Mouse (Mus musculus): ENCODE measurements around the gene Ccdc114. TPM values are rescaled to one million over a fixed set of nuclear protein-coding genes. Genes with fewer than 3 reads are reported as not detected.
"Not testable (repeated sequence)": the region's sequence is repeated elsewhere in the genome, so short reads cannot be mapped to it uniquely, and the experiment has no call there.

The Ccdc114 gene
- total RNA-seq, 2 experiments from 2014 or later, result 3.0 TPM; not detected in 1

DNA sequence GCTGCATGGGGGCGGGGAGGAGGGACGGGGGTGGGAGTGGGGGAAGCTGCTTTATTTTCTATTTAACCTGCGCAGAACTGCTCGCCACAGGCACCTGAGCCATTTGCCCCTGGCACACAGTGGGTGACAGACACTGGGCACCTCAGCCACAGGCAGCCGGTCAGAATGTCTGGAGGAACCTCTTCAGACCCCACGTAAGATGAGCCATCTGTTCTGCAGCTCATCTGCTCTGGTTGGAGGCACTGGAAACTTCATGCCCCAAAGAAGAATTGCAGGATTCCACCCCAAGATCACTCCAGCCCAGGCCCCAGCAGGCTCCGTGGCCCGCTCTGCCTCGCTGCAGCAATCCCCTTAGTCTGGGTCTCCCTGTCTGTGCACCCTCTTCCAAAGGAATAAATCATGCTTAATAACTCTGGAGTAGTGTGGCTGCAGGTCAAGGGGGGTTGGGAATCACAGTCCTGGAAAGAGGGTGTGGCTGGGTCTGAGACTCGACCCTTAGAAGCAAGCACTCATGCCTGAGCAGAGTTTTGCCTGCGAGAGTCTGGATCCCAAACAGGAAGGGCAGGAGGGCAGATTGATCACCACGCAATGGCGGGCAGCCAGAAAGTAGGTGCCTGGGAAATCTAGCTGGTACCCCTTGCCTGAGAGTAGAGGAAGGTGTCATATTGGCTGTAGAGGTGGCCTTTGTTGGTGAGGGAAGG, 6.7 kb upstream of the Ccdc114 start:
- ATAC-seq (replicated peaks; ENCODE audit: poor library complexity, severe bottlenecking), result no peak

DNA sequence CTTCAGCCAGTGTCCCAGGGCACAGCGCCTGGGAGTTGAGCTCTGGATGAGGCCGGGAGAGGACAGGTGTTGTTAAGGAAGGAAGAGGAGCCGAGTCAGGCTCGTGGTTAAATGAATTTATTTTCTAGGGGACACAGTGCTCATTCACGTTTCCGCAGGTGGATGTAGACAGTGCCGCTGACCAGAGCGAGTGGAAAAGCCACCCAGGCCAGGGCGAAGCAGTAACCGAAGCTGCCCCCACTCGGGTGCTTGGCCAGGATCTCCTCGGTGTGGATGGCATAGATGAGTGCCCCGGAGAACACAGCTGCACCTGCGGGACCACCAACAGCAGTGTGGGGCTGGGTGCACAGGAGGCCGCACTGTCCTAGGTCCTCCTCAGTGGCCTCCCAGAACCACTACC, 5.9 kb upstream of the Ccdc114 start:
- no peak for ATAC-seq (replicated peaks; ENCODE audit: poor library complexity, severe bottlenecking)

DNA sequence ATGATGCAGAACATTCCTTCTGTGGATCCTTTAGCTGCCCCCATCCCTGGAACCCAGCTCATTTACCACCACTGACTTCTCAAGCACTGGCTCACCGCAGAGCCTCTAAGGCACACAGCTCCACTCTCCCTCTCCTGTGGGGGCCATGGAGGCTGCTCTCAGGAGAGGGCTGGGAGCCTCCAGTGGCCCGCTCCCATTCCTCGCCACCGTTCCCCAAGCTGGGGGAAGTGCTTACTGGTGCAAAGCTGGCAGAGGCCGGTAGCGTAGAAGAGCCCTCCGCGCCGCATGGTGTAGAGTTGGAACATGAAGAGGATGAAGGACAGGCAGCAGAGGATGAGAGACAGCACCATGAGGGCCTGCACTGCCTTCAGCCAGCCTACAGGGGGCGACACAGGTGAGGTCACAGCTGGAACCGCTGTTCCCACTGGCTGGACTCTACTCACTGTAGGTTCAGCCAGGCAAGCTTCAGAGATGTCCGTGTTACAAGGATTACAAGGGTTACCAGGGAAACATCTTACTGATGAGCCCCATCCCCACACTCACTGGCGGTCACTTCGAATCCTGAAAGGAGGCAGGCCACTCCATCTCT, 4.7 kb upstream of the Ccdc114 start:
- no peak for ATAC-seq (replicated peaks; ENCODE audit: poor library complexity, severe bottlenecking)

DNA sequence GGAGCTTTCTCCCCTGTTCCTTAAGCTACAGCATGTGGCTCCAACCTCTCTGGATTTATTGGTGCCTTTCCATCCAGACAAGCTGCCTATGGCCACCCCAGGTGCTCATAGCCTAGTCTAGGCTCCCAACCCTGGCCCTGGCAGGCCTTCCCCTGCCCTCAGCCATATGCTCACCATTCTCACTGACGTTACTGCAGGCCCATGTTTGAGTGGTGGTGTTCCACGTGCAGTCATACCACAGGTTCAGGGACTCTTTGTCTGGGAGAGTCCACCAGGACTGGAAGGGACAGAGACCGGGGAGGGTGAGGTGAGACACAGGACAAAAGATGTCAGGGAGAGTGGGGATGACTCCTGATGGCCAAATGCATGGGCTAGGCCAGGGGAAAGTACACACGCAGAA, 4.1 kb upstream of the Ccdc114 start:
- ATAC-seq (replicated peaks; ENCODE audit: poor library complexity, severe bottlenecking), result no peak

DNA sequence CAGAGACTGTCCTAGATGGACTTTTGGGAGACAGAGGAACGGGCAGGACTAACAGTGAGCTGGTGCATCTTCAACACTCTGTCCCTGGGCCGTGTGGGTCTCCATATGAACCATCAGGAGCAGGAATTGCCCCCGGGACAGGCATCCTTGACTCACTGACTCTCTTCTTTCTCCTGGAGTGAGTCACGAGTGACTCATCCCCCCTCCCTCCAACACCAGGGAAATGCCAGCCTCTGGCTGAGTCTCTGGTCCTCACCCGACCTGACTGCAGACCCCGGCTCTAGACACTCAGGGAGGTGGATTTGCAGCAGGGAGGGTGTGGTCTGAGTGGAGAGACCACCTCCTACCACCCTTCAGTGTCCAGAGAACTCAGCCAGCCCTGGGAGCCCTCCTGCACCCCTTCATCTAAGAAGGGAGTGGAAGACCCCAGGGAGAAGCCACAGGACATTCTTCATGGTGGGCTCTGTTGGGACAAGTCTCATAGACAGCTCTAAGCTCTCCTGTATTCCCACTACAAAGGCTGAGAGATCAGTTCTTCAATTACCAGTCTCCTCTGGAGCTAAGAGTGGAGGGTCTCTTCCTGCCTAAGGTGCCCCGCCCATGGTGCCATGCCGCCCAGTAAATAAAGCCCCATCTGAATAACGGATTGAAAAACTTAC, 3.2 kb upstream of the Ccdc114 start:
- ATAC-seq (replicated peaks; ENCODE audit: poor library complexity, severe bottlenecking), result no peak

DNA sequence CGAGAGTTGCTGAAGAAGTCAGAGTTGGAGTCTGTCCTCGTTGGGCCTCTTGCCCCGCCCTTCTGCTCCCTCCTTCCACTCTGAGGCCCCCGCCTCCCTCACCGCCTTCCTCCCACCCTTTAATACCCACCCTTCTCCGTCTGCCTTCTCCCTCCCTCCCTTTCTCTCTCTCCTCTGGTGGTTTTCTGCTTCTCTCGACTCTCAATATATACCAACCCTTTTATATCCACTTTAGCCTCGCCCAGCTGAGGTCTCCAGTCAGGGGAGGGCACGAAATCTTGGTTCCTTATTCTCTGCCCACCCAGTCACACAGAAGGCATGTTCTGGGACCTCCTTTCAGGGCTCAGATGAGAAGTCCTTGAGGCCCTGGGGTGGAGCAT, 2.6 kb upstream of the Ccdc114 start, which contains the start of gene Emp3:
Gene Emp3, minus strand, starts transcription at position 163 of the 380 bp plus-strand sequence.
- ATAC-seq (replicated peaks; ENCODE audit: poor library complexity, severe bottlenecking), result peak; percentile 26

DNA sequence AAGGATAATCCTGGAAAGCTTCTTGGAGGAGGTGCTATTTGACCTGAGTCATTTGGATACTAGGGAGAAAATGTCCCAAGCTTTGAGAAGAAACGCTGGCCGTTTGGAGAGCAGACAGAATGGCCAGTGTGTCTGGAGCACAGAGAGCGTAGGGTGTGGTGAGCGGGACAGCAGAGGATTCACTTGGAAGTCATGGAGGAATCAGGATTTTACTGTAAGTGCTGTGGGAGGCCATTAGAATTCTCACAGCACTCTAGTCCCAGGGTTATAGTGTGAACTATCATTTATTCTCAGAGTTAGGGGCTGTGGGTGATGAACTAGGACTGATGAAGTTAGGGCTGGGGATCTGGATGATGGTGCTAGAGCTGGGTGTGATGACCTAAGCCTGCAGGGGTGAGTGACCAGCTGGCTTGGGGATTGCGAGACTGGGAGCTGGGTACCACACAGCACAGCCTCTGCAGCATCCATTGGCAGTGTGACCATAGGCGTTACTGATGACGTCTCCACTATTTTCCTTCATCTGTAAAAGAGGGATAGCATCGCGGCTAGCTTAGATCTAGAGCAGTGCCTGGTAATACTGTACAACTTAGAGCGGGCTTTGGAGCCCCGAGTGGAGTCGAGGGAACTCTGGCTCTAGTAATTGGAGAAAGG, 1.8 kb upstream of the Ccdc114 start:
- ATAC-seq (replicated peaks; ENCODE audit: poor library complexity, severe bottlenecking), result no peak

DNA sequence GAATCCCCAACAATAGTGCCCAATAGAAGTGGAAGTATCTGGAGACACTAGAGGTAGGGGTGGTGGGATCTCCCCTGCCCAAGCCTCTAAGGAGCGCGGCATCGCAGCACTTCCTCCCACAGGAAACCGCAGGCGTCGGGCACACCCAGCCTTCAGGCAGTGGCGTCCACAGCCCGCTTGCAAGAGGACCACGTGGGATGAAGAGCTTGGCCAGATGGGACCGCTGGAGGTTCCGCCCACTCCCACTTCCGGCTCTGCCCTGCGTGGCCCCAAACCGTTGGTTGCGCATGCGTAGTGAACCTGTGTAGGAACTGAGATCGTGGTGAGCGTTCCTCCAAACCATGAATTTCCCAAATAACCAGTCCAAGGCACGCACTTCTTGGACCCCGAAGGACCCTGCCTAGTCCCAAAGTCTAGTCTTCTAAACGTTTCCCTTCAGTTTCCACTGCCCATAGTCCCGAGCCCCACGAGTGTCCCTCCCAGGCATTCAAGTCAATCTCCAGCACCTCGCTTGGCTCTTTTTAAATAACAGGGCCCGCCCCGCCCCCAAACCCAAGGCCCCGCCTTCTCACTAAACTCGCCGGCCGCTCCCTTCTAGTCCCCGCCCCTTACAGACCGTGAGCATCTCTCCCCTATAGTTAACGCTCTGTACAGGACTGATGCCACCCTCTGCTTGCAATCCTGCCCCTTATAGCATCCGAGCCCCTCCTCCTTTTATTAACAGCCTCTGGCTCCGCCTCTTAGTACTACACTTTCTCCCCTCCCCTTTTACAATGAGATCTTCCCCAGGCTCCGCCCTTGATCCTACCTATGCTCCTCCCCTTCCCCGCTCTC, 727 bp upstream of the Ccdc114 start:
- ATAC-seq (replicated peaks; ENCODE audit: poor library complexity, severe bottlenecking), result peak; percentile 57

DNA sequence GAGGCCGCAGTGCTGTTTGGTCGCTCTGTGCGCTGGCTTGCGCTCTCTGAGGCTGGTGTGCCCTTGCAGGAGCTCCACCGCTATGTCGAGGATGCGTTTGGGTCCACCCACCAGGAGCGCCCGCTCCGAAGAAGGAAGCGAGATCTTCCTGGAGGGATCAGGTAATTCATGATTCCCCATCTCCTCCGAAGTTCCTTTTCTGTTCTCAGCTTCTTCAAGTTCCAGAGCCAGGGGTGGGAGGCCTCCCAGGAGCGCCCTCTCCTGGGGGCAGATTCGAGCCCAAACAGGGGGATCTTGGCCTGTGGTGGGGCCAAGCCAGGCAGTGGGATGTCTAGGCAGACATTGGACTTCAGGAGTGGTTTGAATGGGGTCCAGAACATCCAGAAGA, 551 bp downstream of the Ccdc114 start:
- 0 out of 2 replicates have a peak, but pooled peaks have one; percentile 8 for ATAC-seq (replicated peaks; ENCODE audit: poor library complexity, severe bottlenecking)

DNA sequence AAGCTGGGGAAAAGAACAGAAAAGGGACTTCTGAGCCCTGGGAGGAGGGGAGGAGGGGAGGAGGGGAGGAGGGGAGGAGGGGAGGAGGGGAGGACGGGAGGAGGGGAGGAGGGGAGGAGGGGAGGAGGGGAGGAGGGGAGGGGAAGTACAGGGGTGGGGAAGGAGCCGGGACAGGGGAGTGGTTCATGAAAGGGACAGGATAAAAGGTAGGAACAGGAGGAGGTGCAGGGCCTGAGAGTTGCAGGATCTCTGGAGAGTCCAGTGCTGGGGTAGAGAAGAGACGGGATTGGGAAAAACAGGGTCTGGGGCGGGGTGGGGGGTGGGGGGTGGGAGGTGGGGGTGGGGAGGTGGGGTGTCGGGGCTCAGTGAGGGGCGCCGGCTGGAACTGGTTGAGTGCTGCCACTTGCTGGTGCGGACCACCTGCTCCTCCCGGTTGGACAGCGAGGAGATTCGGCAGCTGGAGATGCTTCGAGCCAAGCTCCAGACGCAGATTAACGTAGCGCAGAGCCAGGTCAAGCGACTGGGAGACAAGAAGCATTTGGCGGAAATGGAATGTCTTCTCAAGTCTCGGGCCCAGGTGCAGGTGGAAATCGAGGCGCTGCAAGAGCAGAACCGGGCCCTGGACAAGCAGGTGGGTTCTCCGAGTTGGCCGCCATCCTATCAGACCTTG, 4.9 kb downstream of the Ccdc114 start:
- no peak for ATAC-seq (replicated peaks; ENCODE audit: poor library complexity, severe bottlenecking)

DNA sequence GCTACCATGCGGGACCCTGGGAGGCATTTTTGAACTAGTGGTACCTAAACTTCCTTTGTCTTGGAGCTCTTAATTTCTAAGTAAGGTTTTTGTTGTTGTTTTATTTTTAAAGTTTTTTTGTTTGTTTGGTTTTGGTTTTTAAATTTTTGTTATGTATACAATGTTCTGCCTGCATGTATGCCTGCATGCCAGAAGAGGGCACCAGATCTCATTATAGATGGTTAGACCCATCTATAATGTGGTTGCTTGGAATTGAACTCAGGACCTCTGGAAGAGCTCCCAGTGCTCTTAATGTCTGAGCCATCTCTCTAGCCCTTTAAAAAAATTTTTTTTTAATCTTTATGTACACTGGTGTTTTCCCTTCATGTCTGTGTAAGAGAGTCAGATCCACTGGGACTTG, 5.8 kb downstream of the Ccdc114 start:
- no peak for ATAC-seq (replicated peaks; ENCODE audit: poor library complexity, severe bottlenecking)

DNA sequence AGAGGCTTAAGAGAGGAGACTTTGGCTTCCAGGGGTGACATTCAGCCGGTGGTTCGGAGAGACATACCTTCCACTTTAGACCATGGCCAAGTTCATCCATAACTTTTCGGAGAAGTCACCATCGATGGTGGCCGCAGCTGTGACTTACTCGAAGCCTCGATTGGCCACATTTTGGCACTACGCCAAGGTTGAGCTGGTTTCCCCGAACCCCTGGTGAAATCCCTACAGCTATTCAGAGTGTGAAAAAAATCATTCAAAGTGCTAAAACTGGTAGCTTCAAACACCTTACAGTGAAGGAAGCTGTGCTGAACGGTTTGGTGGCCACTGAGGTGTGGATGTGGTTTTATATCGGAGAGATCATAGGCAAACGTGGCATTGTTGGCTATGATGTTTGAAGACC, 9.9 kb downstream of the Ccdc114 start:
- ATAC-seq (replicated peaks; ENCODE audit: poor library complexity, severe bottlenecking), result not testable (repeated sequence)

DNA sequence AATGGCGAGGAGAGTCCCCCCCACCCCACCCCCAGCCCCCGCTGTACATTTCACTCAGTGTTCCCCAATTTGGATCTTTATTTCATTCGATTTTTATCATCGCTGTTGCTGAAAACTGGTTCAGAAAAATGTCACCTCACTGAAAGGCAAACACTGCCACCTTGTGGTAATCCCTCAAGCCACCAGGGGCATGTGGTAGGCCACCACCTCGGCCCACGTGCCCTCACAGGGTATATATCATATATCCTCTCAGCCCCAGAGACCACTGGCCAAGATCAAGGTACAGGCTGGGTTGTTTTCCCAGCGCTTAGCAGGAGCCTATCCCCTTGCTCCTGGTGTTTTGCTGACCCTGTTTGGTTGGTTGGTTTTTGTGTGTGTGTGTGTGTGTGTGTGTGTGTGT, 11.2 kb downstream of the Ccdc114 start:
- peak; percentile 79 for ATAC-seq (replicated peaks; ENCODE audit: poor library complexity, severe bottlenecking)

DNA sequence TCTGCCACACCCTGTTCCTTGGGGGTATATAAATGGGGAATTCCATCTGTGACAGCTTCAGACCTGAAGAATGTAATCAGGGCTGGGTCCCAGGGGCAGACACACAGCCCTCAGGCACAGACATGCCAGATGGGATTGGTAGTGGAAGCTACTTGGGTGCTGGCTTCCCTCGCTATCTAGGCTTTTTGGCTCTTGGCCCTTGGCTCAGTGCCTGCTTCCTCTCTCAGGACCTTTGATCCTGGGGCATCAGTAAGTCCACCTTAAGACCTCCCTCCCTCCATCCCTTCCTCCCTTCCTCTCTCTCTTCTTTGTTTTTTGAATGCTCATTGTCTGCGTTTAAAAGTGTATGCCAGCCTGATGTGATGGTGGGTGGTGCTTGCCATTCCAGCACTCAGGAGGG, 16.0 kb downstream of the Ccdc114 start:
- no peak for ATAC-seq (replicated peaks; ENCODE audit: poor library complexity, severe bottlenecking)

DNA sequence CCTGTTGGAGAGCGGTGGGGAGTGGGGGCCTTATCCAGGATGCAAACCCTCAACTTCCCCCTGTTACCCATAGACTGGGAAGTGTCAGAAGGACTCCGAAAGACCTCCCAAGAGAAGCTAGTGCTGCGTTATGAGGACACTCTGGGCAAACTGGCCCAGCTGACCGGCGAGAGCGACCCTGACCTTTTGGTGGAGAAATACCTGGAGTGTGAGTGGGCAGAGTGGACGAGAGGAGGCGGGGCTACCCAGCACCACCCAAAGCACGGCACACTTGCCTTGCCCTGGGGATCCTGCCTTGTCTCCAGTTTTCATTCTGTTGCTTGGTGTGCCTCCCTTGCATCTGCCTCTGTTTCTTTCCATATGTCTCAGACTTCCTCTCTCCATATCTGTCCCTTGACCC, 18.1 kb downstream of the Ccdc114 start:
- ATAC-seq (replicated peaks; ENCODE audit: poor library complexity, severe bottlenecking), result no peak

DNA sequence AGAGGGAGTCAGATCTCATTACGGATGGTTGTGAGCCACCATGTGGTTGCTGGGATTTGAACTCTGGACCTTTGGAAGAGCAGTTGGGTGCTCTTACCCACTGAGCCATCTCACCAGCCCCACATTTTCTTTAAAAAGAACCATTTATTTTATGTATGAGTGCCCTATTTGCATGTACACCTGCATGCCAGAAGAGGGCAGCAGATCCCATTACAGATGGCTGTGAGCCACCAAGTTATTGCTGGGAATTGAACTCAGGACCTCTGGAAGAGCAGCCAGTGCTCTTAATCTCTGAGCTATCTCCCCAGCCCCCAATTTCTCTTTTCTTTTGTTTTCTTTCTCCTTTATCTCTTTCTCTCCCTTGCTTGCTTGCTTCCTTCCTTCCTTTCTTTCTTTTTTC, 19.4 kb downstream of the Ccdc114 start:
- ATAC-seq (replicated peaks; ENCODE audit: poor library complexity, severe bottlenecking), result not testable (repeated sequence)

DNA sequence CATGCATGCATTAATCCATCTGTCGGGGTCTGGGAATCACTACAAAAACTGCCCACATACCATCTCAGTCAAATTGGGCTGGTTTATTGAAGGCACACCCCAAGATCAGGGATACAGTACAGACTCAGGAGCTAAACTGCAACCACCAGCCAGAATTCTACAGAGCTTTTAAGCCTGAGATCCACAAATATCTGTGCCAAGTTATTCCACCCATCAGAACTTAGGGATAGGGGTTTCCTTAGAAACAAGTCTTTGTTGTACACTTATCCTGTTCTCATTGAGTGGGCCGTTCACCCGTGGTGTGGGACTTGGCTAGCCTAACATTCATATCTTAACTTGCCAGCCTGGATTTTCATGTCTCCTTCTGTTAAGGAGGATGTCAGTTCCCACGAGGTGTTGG, 25.2 kb downstream of the Ccdc114 start:
- ATAC-seq (replicated peaks; ENCODE audit: poor library complexity, severe bottlenecking), result no peak

DNA sequence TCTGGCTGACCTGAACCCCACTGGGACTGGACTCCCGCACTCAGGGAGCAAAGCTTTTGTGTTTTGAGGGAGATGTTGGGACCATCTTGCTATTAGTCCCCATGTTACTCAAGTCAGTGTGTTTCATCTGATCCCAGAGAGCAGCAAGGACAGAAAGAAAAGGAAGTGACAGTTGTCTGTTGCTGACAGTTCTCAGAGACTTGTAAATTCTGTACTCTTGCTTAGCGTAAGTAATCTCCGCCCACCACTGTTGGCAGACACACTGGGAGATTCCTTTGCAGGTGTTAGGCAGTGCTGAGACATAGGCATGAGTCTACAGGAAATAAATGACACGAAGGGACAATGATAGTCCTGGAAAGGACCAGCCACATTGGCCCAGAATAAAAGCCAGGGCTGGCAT, 32.7 kb downstream of the Ccdc114 start:
- ATAC-seq (replicated peaks; ENCODE audit: poor library complexity, severe bottlenecking), result no peak

DNA sequence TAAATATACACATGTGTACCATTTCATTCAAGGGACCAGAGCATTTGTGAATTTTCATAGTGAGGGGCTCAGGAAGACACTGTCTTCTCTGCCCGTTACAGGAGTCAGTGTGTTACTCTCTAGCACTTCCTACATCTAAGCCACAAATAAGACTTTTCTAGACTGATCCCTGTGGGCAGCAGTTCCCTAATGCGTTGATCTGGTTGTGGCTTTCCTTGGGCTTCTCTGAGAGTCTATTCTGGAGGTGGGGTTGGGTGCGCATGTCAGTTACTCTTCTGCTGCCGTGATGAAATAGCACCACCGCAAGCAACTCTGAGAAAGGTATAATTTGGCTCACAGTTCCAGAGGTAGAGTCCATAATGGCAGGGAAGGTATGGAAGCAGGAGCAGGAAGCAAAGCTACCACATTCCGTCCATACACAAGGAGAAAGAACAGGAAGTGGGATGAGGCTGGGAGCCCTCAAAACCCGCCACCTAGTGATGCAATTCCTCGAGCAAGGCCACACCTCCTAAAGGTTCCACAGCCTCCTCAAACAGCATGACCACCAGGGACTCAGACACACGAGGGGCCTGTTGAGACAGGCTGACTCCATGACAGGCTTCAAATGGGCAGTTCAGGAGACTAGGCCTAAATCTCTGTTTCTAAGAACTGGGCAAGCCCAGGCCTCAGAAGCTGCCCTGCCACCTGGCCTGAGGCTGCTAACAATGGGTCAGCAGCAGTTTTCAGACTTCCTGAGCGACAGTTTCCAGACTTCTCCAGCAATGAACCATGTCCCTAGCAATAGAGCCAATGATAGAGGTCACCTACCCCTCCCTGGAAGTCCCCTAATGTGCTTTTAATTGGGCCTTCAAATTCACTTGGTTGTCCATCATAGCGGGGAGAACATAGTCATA, 48.2 kb downstream of the Ccdc114 start:
- peak; percentile 75 for ATAC-seq (replicated peaks; ENCODE audit: poor library complexity, severe bottlenecking)
